Mouse (Mus musculus) liver, embryonic 14.5 days (tissue): ENCODE results near the gene Gck. TPM values are rescaled to one million over a fixed set of nuclear protein-coding genes. Genes with fewer than 3 reads are reported as not detected.

Experiments used
- ATAC-seq: fragments of 200-750 bp; cut with Nextera tagmentation; 2 replicates; pipeline ENCODE4 v1.8.0; 2017; ENCODE audit warnings: moderate number of reproducible peaks, mild to moderate bottlenecking, moderate library complexity; ENCODE audit not compliant: insufficient read depth
- DNase-seq, 3 experiments: peaks; one replicate each; pipeline ENCODE4 v3.0.0-alpha.2; 2012 to 2013; ENCODE audit warnings: low read depth in 3 of 3, low spot score in 3 of 3
- H3K27ac ChIP-seq: fragments of 300-500 bp; sonication (generic); 2 replicates; pipeline ENCODE4 v1.5.1; 2014; ENCODE audit warnings: moderate library complexity, mild to moderate bottlenecking, control low read depth, inconsistent platforms
- H3K27me3 ChIP-seq: fragments of 300-500 bp; sonication (generic); 2 replicates; pipeline ENCODE4 v1.6.1; 2014; ENCODE audit warnings: mild to moderate bottlenecking, low read length, moderate library complexity; ENCODE audit not compliant: control insufficient read depth, insufficient read depth
- H3K36me3 ChIP-seq: fragments of 300-500 bp; sonication (generic); replicated peaks from 2 replicates; pipeline ENCODE4 v1.6.1; 2014; ENCODE audit warnings: low read depth; ENCODE audit not compliant: control insufficient read depth, insufficient read depth
- H3K4me1 ChIP-seq, 2 experiments: fragments of 200-500 bp in 1 of 2; fragments of 300-500 bp in 1 of 2; sonication (generic) in 1 of 2; replicated peaks; 2 replicates each; pipeline ENCODE4 v1.6.1; 2012 to 2014; ENCODE audit warnings: antibody characterized with exemption in 1 of 2, inconsistent platforms in 1 of 2, low read length in 1 of 2; ENCODE audit not compliant: control insufficient read depth in 2 of 2, insufficient read depth in 2 of 2
- H3K4me2 ChIP-seq: fragments of 300-500 bp; sonication (generic); 2 replicates; pipeline ENCODE4 v1.6.1; 2014; ENCODE audit warnings: low read depth, mild to moderate bottlenecking, control low read depth, moderate library complexity
- H3K4me3 ChIP-seq, 2 experiments: fragments of 200-500 bp in 1 of 2; fragments of 300-500 bp in 1 of 2; sonication (generic) in 1 of 2; 2 replicates each; pipeline ENCODE4 v1.5.1; 2012 to 2014; ENCODE audit warnings: low read depth in 2 of 2, low read length in 2 of 2, mild to moderate bottlenecking in 2 of 2, control low read depth in 1 of 2, inconsistent platforms in 1 of 2, moderate library complexity in 1 of 2; ENCODE audit not compliant: insufficient read depth in 1 of 2
- H3K9ac ChIP-seq: fragments of 300-500 bp; sonication (generic); replicated peaks from 2 replicates; pipeline ENCODE4 v1.6.1; 2014; ENCODE audit warnings: mild to moderate bottlenecking, control low read depth, moderate library complexity
- H3K9me3 ChIP-seq: fragments of 300-500 bp; sonication (generic); 2 replicates; pipeline ENCODE4 v1.6.1; 2016; ENCODE audit warnings: low read length, mixed read lengths; ENCODE audit not compliant: control insufficient read depth
- CTCF ChIP-seq: IDR thresholded peaks from 2 replicates; pipeline ENCODE4 v1.5.1; 2016; ENCODE audit warnings: antibody characterized with exemption, low read depth, control low read depth
- EP300 ChIP-seq: IDR thresholded peaks from 2 replicates; pipeline ENCODE4 v1.6.1; 2016; ENCODE audit warnings: antibody characterized with exemption, low read depth
- WGBS: fragments of 180-500 bp; shearing (Covaris S2); extraction: QIAGEN DNeasy Blood & Tissue Kit; methylation state at CpG from one replicate; pipeline ENCODE4 v1.1.7; 2014; ENCODE audit not compliant: insufficient replicate concordance; 5-methylcytosine and 5-hydroxymethylcytosine counted together
- polyA plus RNA-seq, 2 experiments: library from polyadenylated mRNA; depleted of rRNA in 1 of 2; stranded (reverse) in 1 of 2; unstranded in 1 of 2; fragments of >200 nt; fragmentation: Nextera tagmentation in 1 of 2; extraction: Ambion mirVana in 1 of 2; gene quantifications; 2 replicates each; pipeline versions ENCODE4 v1.2.1 to v1.2.3; 2012 to 2014

Gck gene
- polyA plus RNA-seq, 2 experiments = 0.15 to 0.20 TPM

- H3K27me3 ChIP-seq = no peaks in the 10 kb centered on the region
- H3K4me1 ChIP-seq = peaks cover 0 to 9% of the 10 kb centered on the region in 2 experiments; a peak in 2 of 4 replicates
- H3K9me3 ChIP-seq = no peaks in the 10 kb centered on the region
- no peak overlapping the region for H3K9ac ChIP-seq
- 48% methylated on average over 5 of the region's 5 CpGs for WGBS
- no peak for ATAC-seq
- TF ChIP-seq EP300 (no peak), CTCF (no peak)
- no peak overlapping the region for H3K4me2 ChIP-seq
- H3K36me3 ChIP-seq = no peaks in the 10 kb centered on the region
- no peak overlapping the region for H3K27ac ChIP-seq
- DNase-seq = no peak
- no peak overlapping the region for H3K4me3 ChIP-seq
Observed at GRCm38 (mm10) chr11:5915429-5916177, 34.3 kb downstream of the Gck start.

- Histone ChIP-seq H3K9me3 (no peaks in the 10 kb centered on the region), H3K4me2 (no peak overlapping the region), H3K9ac (no peak overlapping the region), H3K27ac (no peak overlapping the region), H3K4me1 (peaks cover 0 to 4% of the 10 kb centered on the region in 2 experiments; a peak in 2 of 4 replicates), H3K36me3 (no peaks in the 10 kb centered on the region), H3K27me3 (no peaks in the 10 kb centered on the region), H3K4me3 (no peak overlapping the region)
- no peak for ATAC-seq
- no peak for DNase-seq
- TF ChIP-seq CTCF = no peak
- no peak for TF ChIP-seq EP300
- 36% methylated on average over 5 of the region's 5 CpGs for WGBS
Observed at GRCm38 (mm10) chr11:5914940-5915339, 34.9 kb downstream of the Gck start.

- Histone ChIP-seq H3K9ac (no peak overlapping the region), H3K27ac (no peak overlapping the region), H3K4me2 (no peak overlapping the region), H3K9me3 (no peaks in the 10 kb centered on the region), H3K4me3 (no peak overlapping the region), H3K36me3 (no peaks in the 10 kb centered on the region), H3K27me3 (no peaks in the 10 kb centered on the region), H3K4me1 (no peaks in the 10 kb centered on the region)
- 57% methylated on average over 4 of the region's 4 CpGs for WGBS
- no peak for TF ChIP-seq EP300
- no peak for TF ChIP-seq CTCF
- ATAC-seq = no peak
- DNase-seq = no peak
Observed at GRCm38 (mm10) chr11:5913936-5914335, 35.9 kb downstream of the Gck start.

- no peaks in the 10 kb centered on the region for H3K9me3 ChIP-seq
- H3K4me3 ChIP-seq = no peak overlapping the region
- DNase-seq (no peak), ATAC-seq (no peak)
- 61% methylated on average over 8 of the region's 8 CpGs for WGBS
- no peak overlapping the region for H3K4me2 ChIP-seq
- H3K36me3 ChIP-seq = no peaks in the 10 kb centered on the region
- H3K4me1 ChIP-seq = no peaks in the 10 kb centered on the region
- no peaks in the 10 kb centered on the region for H3K27me3 ChIP-seq
- no peak for TF ChIP-seq CTCF
- TF ChIP-seq EP300 = no peak
- H3K9ac ChIP-seq = no peak overlapping the region
- H3K27ac ChIP-seq = no peak overlapping the region
Observed at GRCm38 (mm10) chr11:5913256-5913655, 36.6 kb downstream of the Gck start.

GRCm38 (mm10) chr11:5912635-5913034 is 37.2 kb downstream of the Gck start:
- H3K4me3 ChIP-seq = no peak overlapping the region

More at GRCm38 (mm10) chr11:5912635-5913034, 37.2 kb downstream of the Gck start:
- TF ChIP-seq EP300 (no peak), CTCF (peak; percentile 84)
- WGBS = 24% methylated on average over 5 of the region's 5 CpGs
- ATAC-seq (no peak), DNase-seq (no peak)
- H3K27me3 ChIP-seq = no peaks in the 10 kb centered on the region
- H3K4me2 ChIP-seq = no peak overlapping the region
- no peaks in the 10 kb centered on the region for H3K4me1 ChIP-seq
- H3K27ac ChIP-seq = no peak overlapping the region
- H3K9ac ChIP-seq = no peak overlapping the region
- H3K9me3 ChIP-seq = no peaks in the 10 kb centered on the region
- H3K36me3 ChIP-seq = no peaks in the 10 kb centered on the region
